Mouse (Mus musculus) forebrain, embryonic 12.5 days (tissue): ENCODE data around the gene Smyd2. TPM values are rescaled to one million over a fixed set of nuclear protein-coding genes. Genes with fewer than 3 reads are reported as not detected.

ENCODE experiments used
- ATAC-seq: fragments of 200-750 bp; cut with Nextera tagmentation; 2 replicates; pipeline ENCODE4 v1.8.0; 2017; ENCODE audit warnings: moderate TSS enrichment; ENCODE audit not compliant: low FRiP score
- H3K27ac ChIP-seq: fragments of 300-500 bp; sonication (generic); 2 replicates; pipeline ENCODE4 v1.5.1; 2016; ENCODE audit warnings: mild to moderate bottlenecking
- H3K27me3 ChIP-seq: fragments of 300-500 bp; sonication (generic); 2 replicates; pipeline ENCODE4 v1.6.1; 2016; ENCODE audit warnings: mild to moderate bottlenecking
- H3K36me3 ChIP-seq: fragments of 300-500 bp; sonication (generic); replicated peaks from 2 replicates; pipeline ENCODE4 v1.6.1; 2016; ENCODE audit warnings: mild to moderate bottlenecking
- H3K4me1 ChIP-seq: fragments of 300-500 bp; sonication (generic); 2 replicates; pipeline ENCODE4 v1.6.1; 2016
- H3K4me2 ChIP-seq: fragments of 300-500 bp; sonication (generic); 2 replicates; pipeline ENCODE4 v1.6.1; 2016; ENCODE audit warnings: mild to moderate bottlenecking, moderate library complexity
- H3K4me3 ChIP-seq: fragments of 300-500 bp; sonication (generic); replicated peaks from 2 replicates; pipeline ENCODE4 v1.5.1; 2016; ENCODE audit warnings: mild to moderate bottlenecking
- H3K9ac ChIP-seq: fragments of 300-500 bp; sonication (generic); 2 replicates; pipeline ENCODE4 v1.6.1; 2016; ENCODE audit warnings: mild to moderate bottlenecking
- H3K9me3 ChIP-seq: fragments of 300-500 bp; sonication (generic); 2 replicates; pipeline ENCODE4 v1.6.1; 2016
- WGBS: fragments of 180-500 bp; shearing (Covaris S2); methylation state at CpG from one replicate; pipeline ENCODE4 v1.1.7; 2016; 5-methylcytosine and 5-hydroxymethylcytosine counted together
- polyA plus RNA-seq: library from polyadenylated mRNA; unstranded; fragments of >200 nt; fragmentation: Nextera tagmentation; extraction: Ambion mirVana; gene quantifications from 2 replicates; pipeline ENCODE4 v1.2.1, GENCODE M21; 2016

The Smyd2 gene
- polyA plus RNA-seq, 1 experiment from 2014 or later, result 42.7 TPM

DNA sequence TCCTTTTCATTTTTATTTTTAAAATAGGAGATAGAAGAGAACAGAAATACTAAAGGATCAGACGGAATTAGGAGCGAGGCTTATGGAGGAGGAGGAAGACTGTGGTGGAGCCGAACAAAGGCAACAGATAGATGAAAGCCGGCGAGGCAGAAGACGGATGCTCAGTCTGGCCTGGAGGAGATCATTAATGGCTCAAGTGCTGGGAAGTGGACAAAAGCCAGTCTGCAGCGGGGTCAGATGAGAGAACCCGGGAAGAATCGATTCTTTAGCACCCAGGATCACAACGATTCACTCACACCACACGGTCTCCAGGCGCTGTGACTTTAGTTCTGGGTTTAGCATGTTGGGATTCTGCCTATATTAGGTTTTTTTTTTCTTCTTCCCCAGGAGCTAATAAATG, 10.0 kb upstream of the Smyd2 start:
- H3K9ac ChIP-seq, result no peak overlapping the region
- H3K4me3 ChIP-seq, result no peak overlapping the region
- no peak overlapping the region for H3K27ac ChIP-seq
- peaks cover 5% of the 10 kb centered on the region; the same call in 1 of the 2 replicates for H3K4me1 ChIP-seq
- no peak for ATAC-seq
- no peak overlapping the region for H3K4me2 ChIP-seq
- WGBS, result 22% methylated on average over 12 of the region's 12 CpGs
- peaks cover 9% of the 10 kb centered on the region; the same call in 1 of the 2 replicates for H3K27me3 ChIP-seq
- no peaks in the 10 kb centered on the region for H3K36me3 ChIP-seq
- H3K9me3 ChIP-seq, result no peaks in the 10 kb centered on the region

DNA sequence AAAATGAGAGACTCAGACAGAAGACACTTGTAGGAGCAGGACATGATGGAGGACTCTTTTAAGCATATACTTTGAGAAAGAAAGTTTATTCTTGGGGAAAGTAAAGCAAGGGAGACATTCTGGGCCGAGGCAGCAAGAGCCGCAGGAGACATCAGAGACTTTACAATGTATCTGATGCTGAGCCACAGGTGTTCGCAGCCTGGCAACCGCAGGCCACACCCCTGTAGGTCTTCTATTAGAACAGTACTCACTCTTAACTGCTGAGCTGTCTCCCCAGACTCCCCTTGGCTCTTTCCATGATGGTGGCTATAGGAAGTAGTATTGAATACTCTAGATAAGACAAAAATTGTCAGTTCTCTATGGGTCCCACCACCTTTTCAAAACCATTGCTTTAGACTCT, 7.7 kb upstream of the Smyd2 start:
- Histone ChIP-seq H3K4me1 (peaks cover 8% of the 10 kb centered on the region; the same call in 1 of the 2 replicates), H3K36me3 (no peaks in the 10 kb centered on the region), H3K9me3 (no peaks in the 10 kb centered on the region), H3K27me3 (peaks cover 17% of the 10 kb centered on the region), H3K4me3 (no peak overlapping the region), H3K4me2 (no peak overlapping the region), H3K27ac (no peak overlapping the region), H3K9ac (no peak overlapping the region)
- WGBS, result 55% methylated on average over 4 of the region's 4 CpGs
- ATAC-seq, result no peak

DNA sequence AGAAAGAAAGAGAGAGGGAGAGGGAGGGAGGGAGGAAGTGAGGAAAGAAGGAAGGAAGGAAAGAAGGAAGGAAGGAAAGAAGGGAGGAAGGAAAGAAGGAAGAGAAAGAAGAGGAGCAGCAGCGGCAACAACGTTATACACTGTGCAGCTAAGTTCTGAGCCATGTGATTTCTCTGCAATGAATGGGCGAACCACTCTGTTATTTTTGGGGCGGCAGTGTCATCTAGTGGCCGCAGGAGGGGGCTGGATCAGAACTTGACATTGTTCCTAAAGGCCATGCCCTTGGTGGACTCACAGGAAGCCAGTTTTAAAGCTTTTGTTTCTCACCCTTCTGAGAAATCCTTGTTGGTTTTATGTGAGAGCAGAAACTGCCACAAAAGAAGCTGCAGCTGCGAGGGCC, 5.5 kb upstream of the Smyd2 start:
- ATAC-seq, result peak; percentile 64; the same call in 1 of the 2 replicates
- H3K36me3 ChIP-seq, result no peaks in the 10 kb centered on the region
- H3K4me1 ChIP-seq, result peaks cover 9% of the 10 kb centered on the region
- H3K4me3 ChIP-seq, result no peak overlapping the region
- H3K27ac ChIP-seq, result 0 out of 2 replicates have a peak overlapping the region, but pooled peaks have one; percentile 20
- H3K4me2 ChIP-seq, result no peak overlapping the region
- WGBS, result 8% methylated on average over 6 of the region's 6 CpGs
- H3K9me3 ChIP-seq, result no peaks in the 10 kb centered on the region
- H3K27me3 ChIP-seq, result peaks cover 30% of the 10 kb centered on the region
- H3K9ac ChIP-seq, result no peak overlapping the region

DNA sequence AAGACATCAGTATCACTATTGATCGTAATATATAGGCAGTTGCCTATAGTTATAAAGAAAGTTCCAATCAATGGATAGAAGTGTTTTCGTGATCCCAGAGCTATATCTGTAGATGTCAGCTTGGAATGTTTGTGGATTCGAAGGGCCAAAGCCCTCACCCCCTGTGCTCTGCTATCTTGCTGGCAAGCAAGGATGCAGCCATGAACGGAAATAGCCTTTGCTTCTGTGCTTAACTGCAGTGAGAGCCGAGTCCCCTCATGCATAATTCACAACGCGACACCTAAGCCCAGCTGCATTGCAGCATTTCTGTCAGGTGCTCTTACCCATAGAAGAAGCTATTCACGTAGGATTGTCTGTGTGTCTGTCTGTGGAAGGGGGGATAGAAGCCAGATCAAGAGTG, 4.1 kb upstream of the Smyd2 start:
- no peak overlapping the region for H3K4me3 ChIP-seq
- H3K4me1 ChIP-seq, result peaks cover 20% of the 10 kb centered on the region
- H3K27ac ChIP-seq, result no peak overlapping the region
- H3K9ac ChIP-seq, result no peak overlapping the region
- no peak for ATAC-seq
- H3K9me3 ChIP-seq, result no peaks in the 10 kb centered on the region
- 66% methylated on average over 8 of the region's 8 CpGs for WGBS
- peaks cover 37% of the 10 kb centered on the region for H3K27me3 ChIP-seq
- H3K4me2 ChIP-seq, result no peak overlapping the region
- H3K36me3 ChIP-seq, result no peaks in the 10 kb centered on the region

DNA sequence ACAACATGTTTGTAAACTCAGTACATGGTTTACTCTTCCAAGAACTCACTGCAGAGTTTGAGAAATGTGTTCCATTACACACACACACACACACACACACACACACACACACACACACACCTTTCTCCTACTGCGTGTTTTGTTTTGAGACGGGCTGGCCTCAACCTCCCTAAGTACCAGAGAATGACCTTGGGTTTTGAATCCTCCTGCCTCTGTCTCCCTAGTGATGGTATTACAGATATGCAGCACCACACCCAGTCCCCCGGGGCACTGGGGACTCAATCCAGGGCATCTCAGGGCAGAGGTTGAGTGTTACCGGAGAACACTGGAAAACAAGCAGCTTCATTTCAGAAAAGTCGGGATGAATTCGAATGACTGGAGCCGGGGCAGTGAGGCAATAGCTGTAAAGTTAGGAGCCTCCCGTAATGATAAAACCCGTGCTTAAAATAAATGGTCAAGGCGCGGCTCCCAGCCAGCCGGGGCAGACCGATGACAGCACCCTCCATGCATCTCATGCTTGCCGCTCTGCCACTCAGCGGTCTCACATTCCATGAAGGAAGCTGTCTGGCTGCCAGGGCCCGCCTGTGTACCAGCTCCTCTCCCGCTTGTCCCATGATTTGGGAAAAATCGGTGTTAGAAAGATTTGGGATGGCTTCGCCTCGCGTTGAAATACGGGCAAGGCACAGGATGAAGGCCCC, 1.9 kb upstream of the Smyd2 start:
- H3K4me1 ChIP-seq, result peaks cover 27% of the 10 kb centered on the region
- H3K36me3 ChIP-seq, result no peaks in the 10 kb centered on the region
- no peak overlapping the region for H3K9ac ChIP-seq
- no peaks in the 10 kb centered on the region for H3K9me3 ChIP-seq
- no peak overlapping the region for H3K4me2 ChIP-seq
- no peak overlapping the region for H3K27ac ChIP-seq
- peaks cover 54% of the 10 kb centered on the region for H3K27me3 ChIP-seq
- WGBS, result 83% methylated on average over 22 of the region's 22 CpGs
- ATAC-seq, result no peak
- H3K4me3 ChIP-seq, result no peak overlapping the region

DNA sequence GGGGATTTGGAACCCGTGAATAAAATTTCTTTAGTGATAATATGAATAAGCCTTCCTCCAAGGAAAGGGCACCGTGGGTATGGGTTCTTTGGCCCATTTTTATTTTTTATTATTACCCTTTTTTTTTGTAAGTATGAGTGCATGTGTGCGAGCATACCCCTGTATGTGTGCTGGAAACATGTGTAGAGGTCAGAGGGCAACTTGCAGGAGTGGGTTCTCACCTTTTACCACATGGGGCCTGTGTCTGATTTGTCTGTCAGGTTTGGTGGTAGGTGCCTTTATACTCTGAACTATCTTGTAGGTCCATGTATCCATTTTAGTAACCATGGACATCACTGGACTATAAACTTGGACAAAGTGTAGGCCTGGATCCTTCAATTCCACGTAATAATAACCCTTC, 994 bp upstream of the Smyd2 start:
- H3K4me1 ChIP-seq, result peaks cover 27% of the 10 kb centered on the region

DNA sequence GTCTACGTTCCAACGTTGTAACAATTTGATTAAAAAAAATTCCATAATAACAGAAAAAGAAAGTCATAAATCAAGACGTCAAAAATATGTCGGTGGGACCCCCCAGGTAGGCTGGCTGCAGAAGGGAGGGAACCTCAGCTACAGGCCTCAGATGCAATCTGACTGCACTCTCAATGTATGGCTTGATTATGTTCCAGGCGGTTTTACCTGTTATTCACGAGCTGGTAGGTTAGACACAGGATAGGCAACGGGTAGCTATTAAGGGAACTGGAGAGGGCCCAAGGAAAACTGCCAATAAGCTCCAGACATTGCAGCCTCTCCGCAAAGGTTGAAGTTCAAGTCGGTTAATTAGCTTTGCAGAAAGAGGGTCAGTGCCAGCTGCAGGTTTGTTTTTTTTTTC, 558 bp upstream of the Smyd2 start:
- Histone ChIP-seq H3K4me2 (peak overlapping the region; percentile 98), H3K27ac (no peak overlapping the region), H3K27me3 (peaks cover 64% of the 10 kb centered on the region), H3K9me3 (no peaks in the 10 kb centered on the region), H3K36me3 (no peaks in the 10 kb centered on the region), H3K4me3 (peak overlapping the region; percentile 73), H3K9ac (no peak overlapping the region), H3K4me1 (peaks cover 29% of the 10 kb centered on the region)
- no peak for ATAC-seq
- WGBS, result 20% methylated on average over 9 of the region's 9 CpGs

More for the DNA sequence above, 994 bp upstream of the Smyd2 start:
- Histone ChIP-seq H3K9me3 (no peaks in the 10 kb centered on the region), H3K4me3 (no peak overlapping the region), H3K9ac (no peak overlapping the region), H3K36me3 (no peaks in the 10 kb centered on the region), H3K27ac (no peak overlapping the region), H3K4me2 (no peak overlapping the region), H3K27me3 (peaks cover 61% of the 10 kb centered on the region)
- 65% methylated on average over 4 of the region's 4 CpGs for WGBS
- no peak for ATAC-seq

DNA sequence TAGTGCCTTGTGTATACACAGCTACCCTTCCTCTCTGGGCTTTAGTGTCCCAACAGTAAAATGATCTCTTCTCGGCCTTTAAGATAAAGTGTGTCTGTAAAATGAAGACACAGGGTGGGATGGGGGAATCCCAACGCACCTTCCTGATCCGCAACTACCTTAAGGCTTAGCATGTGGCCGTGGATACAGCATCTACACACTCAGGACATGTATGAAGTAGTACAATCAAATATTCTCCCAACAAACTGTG, 670 bp downstream of the Smyd2 start:
- peak overlapping the region; percentile 98 for H3K4me2 ChIP-seq
- H3K27ac ChIP-seq, result no peak overlapping the region
- no peaks in the 10 kb centered on the region for H3K9me3 ChIP-seq
- H3K27me3 ChIP-seq, result peaks cover 75% of the 10 kb centered on the region
- H3K4me3 ChIP-seq, result peak overlapping the region; percentile 73
- 6% methylated on average over 4 of the region's 4 CpGs for WGBS
- ATAC-seq, result no peak; the same call in 1 of the 2 replicates
- no peaks in the 10 kb centered on the region for H3K36me3 ChIP-seq
- peak overlapping the region; percentile 78 for H3K9ac ChIP-seq
- peaks cover 41% of the 10 kb centered on the region for H3K4me1 ChIP-seq

DNA sequence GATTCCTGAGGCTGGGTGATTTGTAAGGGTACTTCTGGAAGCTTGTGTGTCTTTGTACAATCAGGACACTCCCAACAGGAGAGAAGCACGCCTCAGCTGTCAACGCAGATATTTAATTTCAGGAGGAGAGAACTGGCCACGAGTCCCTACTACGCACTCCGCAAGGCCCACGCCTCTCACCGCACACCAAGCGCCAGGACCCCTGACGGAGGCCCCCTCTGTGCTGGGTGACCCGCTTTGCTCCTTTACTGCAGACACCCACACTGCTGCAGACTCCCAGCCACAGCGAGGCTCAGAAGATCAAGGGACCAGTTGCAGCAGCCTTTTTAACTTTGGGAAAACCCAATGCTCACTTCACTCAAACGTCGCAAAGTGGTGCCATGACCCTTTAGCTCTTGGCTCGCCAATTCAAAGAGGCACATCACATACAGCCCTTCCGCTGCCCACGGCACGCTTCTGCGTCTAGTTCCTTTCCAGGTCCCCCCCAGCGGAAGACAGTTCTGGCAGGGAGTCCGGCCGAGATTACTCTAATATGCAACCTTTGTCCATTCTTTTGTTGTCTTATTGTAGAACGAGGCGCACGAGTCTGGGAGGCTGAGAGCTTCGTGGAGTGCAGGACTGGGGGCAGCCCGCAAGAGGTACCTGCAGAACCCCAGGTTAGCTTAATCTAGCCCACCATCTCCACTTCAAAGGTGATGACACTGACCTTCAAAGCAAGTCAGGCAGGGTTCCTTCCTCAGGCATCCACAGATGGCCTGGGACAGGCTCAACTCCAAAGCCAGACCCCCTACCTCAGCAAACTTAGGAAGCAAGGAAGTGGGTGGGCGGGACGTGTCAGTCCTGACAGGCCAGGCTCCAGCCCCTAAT, 1.2 kb downstream of the Smyd2 start:
- Histone ChIP-seq H3K36me3 (no peaks in the 10 kb centered on the region), H3K4me1 (peaks cover 43% of the 10 kb centered on the region), H3K9ac (peak overlapping the region; percentile 78; the same call in 1 of the 2 replicates), H3K4me2 (peak overlapping the region; percentile 98), H3K9me3 (no peaks in the 10 kb centered on the region), H3K4me3 (peak overlapping the region; percentile 73), H3K27ac (no peak overlapping the region), H3K27me3 (peaks cover 75% of the 10 kb centered on the region)
- peak; percentile 47; the same call in 1 of the 2 replicates for ATAC-seq
- WGBS, result 54% methylated on average over 28 of the region's 28 CpGs

DNA sequence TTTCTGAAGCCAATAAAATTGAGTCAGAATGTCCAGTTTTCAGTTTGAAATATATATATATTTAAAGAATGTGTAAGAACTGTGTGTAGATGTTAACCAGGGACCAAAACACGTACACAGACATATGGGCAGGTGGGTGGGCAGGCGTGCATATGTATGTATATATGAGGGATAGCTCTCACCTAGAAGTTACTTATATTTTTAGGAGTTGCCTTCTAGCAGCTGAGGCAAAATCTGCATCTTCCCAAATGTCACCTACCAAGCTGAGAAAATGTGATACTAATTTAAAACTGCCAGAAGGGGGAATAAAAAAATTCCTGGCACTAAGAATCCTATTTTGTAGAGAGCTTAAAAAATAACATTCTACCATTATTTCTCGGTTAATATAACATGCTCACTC, 2.4 kb downstream of the Smyd2 start:
- H3K4me1 ChIP-seq, result peaks cover 48% of the 10 kb centered on the region
- H3K27ac ChIP-seq, result no peak overlapping the region
- WGBS, result 92% methylated on average over 3 of the region's 3 CpGs
- ATAC-seq, result no peak
- H3K4me3 ChIP-seq, result no peak overlapping the region
- H3K4me2 ChIP-seq, result no peak overlapping the region
- H3K27me3 ChIP-seq, result peaks cover 73% of the 10 kb centered on the region
- no peaks in the 10 kb centered on the region for H3K36me3 ChIP-seq
- no peaks in the 10 kb centered on the region for H3K9me3 ChIP-seq
- no peak overlapping the region for H3K9ac ChIP-seq

DNA sequence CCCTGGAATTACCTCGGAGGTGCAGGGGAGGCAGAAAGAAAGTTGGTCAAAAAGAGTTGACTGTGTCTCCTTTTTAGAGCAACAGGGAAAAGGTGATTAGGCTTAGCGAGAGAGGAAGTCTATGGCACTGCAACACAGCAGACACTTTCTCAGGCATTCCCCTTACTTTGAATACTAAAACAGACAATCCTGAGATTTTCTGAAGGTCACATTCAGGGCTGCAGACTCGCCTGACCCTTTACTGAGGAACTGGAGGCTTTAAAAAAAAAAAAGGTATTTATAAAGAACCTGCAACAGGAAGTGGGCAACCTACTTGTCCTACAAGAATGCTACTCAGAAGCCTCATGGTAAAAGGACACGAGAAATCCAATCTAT, 5.0 kb downstream of the Smyd2 start:
- H3K4me3 ChIP-seq, result no peak overlapping the region
- WGBS, result 37% methylated on average over 4 of the region's 4 CpGs
- no peak for ATAC-seq
- no peak overlapping the region for H3K27ac ChIP-seq
- H3K4me2 ChIP-seq, result no peak overlapping the region
- no peaks in the 10 kb centered on the region for H3K36me3 ChIP-seq
- H3K27me3 ChIP-seq, result peaks cover 61% of the 10 kb centered on the region
- peaks cover 49% of the 10 kb centered on the region for H3K4me1 ChIP-seq
- H3K9ac ChIP-seq, result no peak overlapping the region
- H3K9me3 ChIP-seq, result no peaks in the 10 kb centered on the region

DNA sequence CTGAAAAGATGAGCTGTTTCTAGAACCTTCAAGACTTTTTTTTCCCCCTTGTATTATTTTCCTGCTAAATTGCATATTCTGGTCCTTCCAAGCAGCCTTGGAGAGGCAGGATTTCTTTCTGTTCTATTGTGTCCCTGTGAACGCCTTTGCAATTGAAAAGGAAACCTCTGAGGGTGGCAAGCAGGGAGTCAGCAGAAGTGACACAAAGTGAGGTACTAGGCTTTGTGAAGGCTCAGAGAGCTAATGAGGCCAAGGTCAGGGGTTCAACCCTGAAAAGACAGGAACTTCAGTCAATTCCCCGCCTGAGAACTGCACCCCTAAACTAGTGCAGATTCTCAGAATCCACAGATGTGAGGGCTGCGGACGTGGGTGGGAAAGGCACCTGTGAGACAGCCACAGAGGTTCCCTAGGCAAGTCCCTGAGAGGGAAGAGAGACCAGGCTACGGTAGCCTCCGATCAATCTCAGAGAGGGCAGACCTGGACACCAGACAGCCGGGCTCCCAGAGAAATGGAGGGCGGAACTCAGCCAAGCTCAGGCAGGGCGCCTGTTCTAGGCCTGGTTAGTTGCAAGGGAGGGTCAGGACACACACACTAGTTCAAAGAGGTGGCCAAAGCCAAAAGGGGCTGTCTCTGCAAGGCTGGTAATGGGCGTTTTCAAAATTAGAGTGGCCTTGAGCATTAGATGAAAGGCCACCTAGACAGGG, 5.6 kb downstream of the Smyd2 start:
- no peak overlapping the region for H3K4me3 ChIP-seq
- H3K4me2 ChIP-seq, result no peak overlapping the region
- H3K9me3 ChIP-seq, result no peaks in the 10 kb centered on the region
- H3K4me1 ChIP-seq, result peaks cover 45% of the 10 kb centered on the region
- WGBS, result 24% methylated on average over 10 of the region's 10 CpGs
- ATAC-seq, result no peak
- peaks cover 57% of the 10 kb centered on the region for H3K27me3 ChIP-seq
- no peaks in the 10 kb centered on the region for H3K36me3 ChIP-seq
- no peak overlapping the region for H3K27ac ChIP-seq
- no peak overlapping the region for H3K9ac ChIP-seq
